ENCODE assay signal across 20 mouse cellular contexts in genomic region chr13:120299324-120299894, GRCm38 (mm10). TPM values are rescaled to one million over a fixed set of nuclear protein-coding genes. Genes with fewer than 3 reads are reported as not detected.
DNase-seq lines count a peak whose midpoint lies in the region; ATAC-seq and TF ChIP-seq lines count a peak whose summit lies in the region.
"Had no signal": no experiment of that assay in that cellular context is flagged by ENCODE, and none has a peak within 500 bp of the region (broad histone marks: within the 10 kb centered on the region; RNA-seq: fewer than 3 reads in every experiment).

No protein-coding gene starts in this region.

- no peak for TF ChIP-seq CTCF in heart, adult 2 months (IDR thresholded peaks at IDR 0.05)

- H3K9ac ChIP-seq in heart, adult 2 months (ENCODE audit: low read depth, low read length) = no peak overlapping the region
- H3K9ac ChIP-seq: heart, embryonic 13.5 days; lung, embryonic 14.5 days; neural tube, embryonic 13.5 days had no signal

- no peaks in the 10 kb centered on the region for H3K79me2 ChIP-seq in heart, adult 2 months (replicated peaks; ENCODE audit: control insufficient read depth, insufficient read depth, low read length)

- no peaks in the 10 kb centered on the region for H3K27me3 ChIP-seq in heart, adult 2 months (ENCODE audit: control insufficient read depth, insufficient read depth, low read length)
- H3K27me3 ChIP-seq: heart, embryonic 13.5 days; neural tube, embryonic 13.5 days had no signal

- peak; percentile 61 for ATAC-seq in common myeloid progenitor, adult 5-6 weeks (replicated peaks; ENCODE audit: low read depth, poor library complexity, severe bottlenecking)
- ATAC-seq in monocyte, adult 5-6 weeks (replicated peaks; ENCODE audit: insufficient number of reproducible peaks, low FRiP score, low TSS enrichment, poor library complexity, severe bottlenecking) = 0 out of 2 replicates have a peak, but pooled peaks have one; percentile 52
- ATAC-seq: forebrain, embryonic 16.5 days; intestine, embryonic 16.5 days; midbrain, embryonic 16.5 days had no signal

- 22% methylated on average over 1 of the region's 1 CpGs for WGBS in heart, adult 2 months

- no peak for TF ChIP-seq POLR2A in heart, adult 2 months (IDR thresholded peaks at IDR 0.05; ENCODE audit: insufficient read depth, low read depth, low read length)

- peak; percentile 85 for DNase-seq in heart, adult 11 months
- no peak for DNase-seq in heart, adult 9 months (ENCODE audit: low spot score in 2 of 2)
- peak; percentile 31 for DNase-seq in CD4-positive, CD25-positive, alpha-beta regulatory T cell, adult 2 months (ENCODE audit: low read depth, low spot score)
- no peak for DNase-seq in heart, adult 2 months
- no peak for DNase-seq in adrenal gland, adult 2 months
- DNase-seq in cerebellum, adult 11-12 months = no peak
- DNase-seq: adrenal gland, postnatal 25 days; cerebellum, postnatal 14 days; lung, embryonic 14.5 days had no signal

- no peak for TF ChIP-seq EP300 in heart, adult 2 months (IDR thresholded peaks at IDR 0.05; ENCODE audit: insufficient read depth, low read depth, low read length)

- no peaks in the 10 kb centered on the region for H3K36me3 ChIP-seq in heart, adult 2 months (ENCODE audit: control insufficient read depth, insufficient read depth, low read length)
- H3K36me3 ChIP-seq: heart, embryonic 13.5 days; neural tube, embryonic 13.5 days had no signal

- H3K4me3 ChIP-seq in heart, adult 2 months = no peak overlapping the region
- H3K4me3 ChIP-seq: heart, embryonic 13.5 days; neural tube, embryonic 13.5 days had no signal

- H3K4me1 ChIP-seq in heart, adult 2 months (ENCODE audit: control insufficient read depth, insufficient read depth, low read length) = no peaks in the 10 kb centered on the region
- H3K4me1 ChIP-seq: heart, embryonic 13.5 days; neural tube, embryonic 13.5 days had no signal

- no peak overlapping the region for H3K27ac ChIP-seq in heart, adult 2 months
- H3K27ac ChIP-seq: heart, embryonic 13.5 days; neural tube, embryonic 13.5 days had no signal

- intact Hi-C loops in heart, adult 2 months (cut with DNase I) = no loop called here

RNA-seq across cellular contexts. Expression of gene BC147527, which starts 0.8 kb away (rescaled TPM):
- 11.0 and 14.2 TPM in 2 replicates for total RNA-seq in common myeloid progenitor, adult 5-6 weeks (2017)
- total RNA-seq in monocyte, adult 5-6 weeks (2017) = 24.2 to 71.2 TPM (median 35.6 TPM) in 3 replicates
- total RNA-seq in heart, adult 2 months (2021) = not detected
- 0.08 TPM in 1 of 2 replicates, not detected in the other for polyA plus RNA-seq in heart, adult 2 months (2012; rRNA removed)
- total RNA-seq in adrenal gland, adult 2 months (2021) = not detected
- 0.20 TPM in 1 of 2 replicates, not detected in the other for polyA plus RNA-seq in adrenal gland, adult 2 months (2012; rRNA removed)
- total RNA-seq: adrenal gland, postnatal 25 days; gastrocnemius, adult 8-10 months; left cerebral cortex, postnatal 25 days had no signal
- polyA plus RNA-seq: forebrain, embryonic 16.5 days; kidney, embryonic 16.5 days; midbrain, embryonic 16.5 days had no signal

RNA-seq across cellular contexts. Expression of gene Tcstv3, which starts 17.3 kb away (rescaled TPM):
- total RNA-seq in common myeloid progenitor, adult 5-6 weeks (2017) = not detected in 2 replicates
- not detected in 3 replicates for total RNA-seq in monocyte, adult 5-6 weeks (2017)
- total RNA-seq in heart, adult 2 months (2021) = not detected
- not detected in 2 replicates for polyA plus RNA-seq in heart, adult 2 months (2012; rRNA removed)
- total RNA-seq in adrenal gland, adult 2 months (2021) = not detected
- not detected in 2 replicates for polyA plus RNA-seq in adrenal gland, adult 2 months (2012; rRNA removed)
- total RNA-seq: adrenal gland, postnatal 25 days; gastrocnemius, adult 8-10 months; left cerebral cortex, postnatal 25 days had no signal
- polyA plus RNA-seq: forebrain, embryonic 16.5 days; heart, embryonic 13.5 days; hindbrain, embryonic 11.5 days; intestine, embryonic 16.5 days; kidney, embryonic 16.5 days; lung, embryonic 14.5 days; midbrain, embryonic 16.5 days; neural tube, embryonic 13.5 days had no signal

RNA-seq across cellular contexts. Expression of gene AF067061, which starts 36.5 kb away (rescaled TPM):
- total RNA-seq in common myeloid progenitor, adult 5-6 weeks (2017) = not detected in 2 replicates
- not detected in 3 replicates for total RNA-seq in monocyte, adult 5-6 weeks (2017)
- not detected for total RNA-seq in heart, adult 2 months (2021)
- not detected in 2 replicates for polyA plus RNA-seq in heart, adult 2 months (2012; rRNA removed)
- not detected for total RNA-seq in adrenal gland, adult 2 months (2021)
- not detected in 2 replicates for polyA plus RNA-seq in adrenal gland, adult 2 months (2012; rRNA removed)
- total RNA-seq: adrenal gland, postnatal 25 days; gastrocnemius, adult 8-10 months; left cerebral cortex, postnatal 25 days had no signal
- polyA plus RNA-seq: forebrain, embryonic 16.5 days; heart, embryonic 13.5 days; hindbrain, embryonic 11.5 days; intestine, embryonic 16.5 days; kidney, embryonic 16.5 days; lung, embryonic 14.5 days; midbrain, embryonic 16.5 days; neural tube, embryonic 13.5 days had no signal

Comparison
In these comparisons a context has a peak if more than half of its experiments do, and no peak if none do; other contexts are left out.
1. DNase-seq: peak in heart, adult 11 months (single experiment) and CD4-positive, CD25-positive, alpha-beta regulatory T cell, adult 2 months (single experiment); none in heart, adult 9 months (0 of 2), heart, adult 2 months (0 of 2), adrenal gland, adult 2 months (single experiment) and cerebellum, adult 11-12 months (single experiment).
2. RNA of gene BC147527, which starts 0.8 kb away (total RNA-seq): 24.2 to 71.2 TPM in monocyte, adult 5-6 weeks and 11.0 to 14.2 TPM in common myeloid progenitor, adult 5-6 weeks; not detected in heart, adult 2 months and not detected in adrenal gland, adult 2 months; every median in the first group is over 10 times any median in the second.